Mouse (Mus musculus): Measurements from ENCODE around the gene Togaram1. TPM values are rescaled to one million over a fixed set of nuclear protein-coding genes. Genes with fewer than 3 reads are reported as not detected.

Gene Togaram1
- polyA plus RNA-seq, 1 experiment, result 3.5 TPM

- peaks cover 8% of the 10 kb centered on the region for H3K36me3 ChIP-seq (ENCODE audit: control insufficient read depth, insufficient read depth)
Measured at GRCm38 (mm10) chr12:64976191-64976590, 10.6 kb downstream of the Togaram1 start.

GRCm38 (mm10) chr12:64977518-64977917, 11.9 kb downstream of the Togaram1 start:
- Histone ChIP-seq H3K4me3 (no peak overlapping the region), H3ac (ENCODE audit: control insufficient read depth, insufficient read length) (no peak overlapping the region), H3K36me3 (ENCODE audit: control insufficient read depth, insufficient read depth) (peaks cover 19% of the 10 kb centered on the region), H3K27me3 (ENCODE audit: control insufficient read depth, insufficient read depth, insufficient read length) (no peaks in the 10 kb centered on the region), H3K4me2 (ENCODE audit: low read depth) (no peak overlapping the region), H3K79me2 (ENCODE audit: control insufficient read depth, insufficient read depth) (peaks cover 43% of the 10 kb centered on the region)
- TF ChIP-seq E2F4 (IDR thresholded peaks at IDR 0.05; ENCODE audit: insufficient read depth), result no peak
- TF ChIP-seq POLR2A (IDR thresholded peaks at IDR 0.05; ENCODE audit: insufficient read length, low read depth), result no peak
- no peak for TF ChIP-seq MAX (IDR thresholded peaks at IDR 0.05; ENCODE audit: low read depth)
- no peak for TF ChIP-seq TCF12 (IDR thresholded peaks at IDR 0.05; ENCODE audit: insufficient read depth, poor library complexity, severe bottlenecking)
- no peak for TF ChIP-seq POLR2AphosphoS2 (IDR thresholded peaks at IDR 0.05; ENCODE audit: insufficient read length, low read depth)
- no peak for TF ChIP-seq REST (IDR thresholded peaks at IDR 0.05; ENCODE audit: insufficient read depth, insufficient read length)
- no peak for TF ChIP-seq CEBPB (IDR thresholded peaks at IDR 0.05; ENCODE audit: insufficient read depth, poor library complexity, severe bottlenecking)
- TF ChIP-seq USF1 (IDR thresholded peaks at IDR 0.05; ENCODE audit: low read depth), result no peak
- no peak for TF ChIP-seq MYOD1 (IDR thresholded peaks at IDR 0.05; ENCODE audit: control insufficient read depth in 1 of 3, insufficient read length in 2 of 3, low read depth in 2 of 3)
- TF ChIP-seq SRF (IDR thresholded peaks at IDR 0.05; ENCODE audit: control insufficient read depth, insufficient read length, low read depth), result no peak
- no peak for TF ChIP-seq MYOG (IDR thresholded peaks at IDR 0.05; ENCODE audit: control insufficient read depth in 1 of 3, insufficient read depth in 1 of 3, insufficient read length in 2 of 3, low read depth in 2 of 3)
- no peak for TF ChIP-seq TCF3 (IDR thresholded peaks at IDR 0.05; ENCODE audit: insufficient read length, low read depth)

More at GRCm38 (mm10) chr12:64976191-64976590, 10.6 kb downstream of the Togaram1 start:
- no peaks in the 10 kb centered on the region for H3K27me3 ChIP-seq (ENCODE audit: control insufficient read depth, insufficient read depth, insufficient read length)
- no peak overlapping the region for H3ac ChIP-seq (ENCODE audit: control insufficient read depth, insufficient read length)
- TF ChIP-seq E2F4 (IDR thresholded peaks at IDR 0.05; ENCODE audit: insufficient read depth) (no peak), MAX (IDR thresholded peaks at IDR 0.05; ENCODE audit: low read depth) (no peak), USF1 (IDR thresholded peaks at IDR 0.05; ENCODE audit: low read depth) (no peak), CEBPB (IDR thresholded peaks at IDR 0.05; ENCODE audit: insufficient read depth, poor library complexity, severe bottlenecking) (no peak), POLR2A (IDR thresholded peaks at IDR 0.05; ENCODE audit: insufficient read length, low read depth) (no peak), MYOG (IDR thresholded peaks at IDR 0.05; ENCODE audit: control insufficient read depth in 1 of 3, insufficient read depth in 1 of 3, insufficient read length in 2 of 3, low read depth in 2 of 3) (no peak)
- H3K4me3 ChIP-seq, result no peak overlapping the region
- no peak overlapping the region for H3K4me2 ChIP-seq (ENCODE audit: low read depth)
- H3K79me2 ChIP-seq (ENCODE audit: control insufficient read depth, insufficient read depth), result peaks cover 55% of the 10 kb centered on the region

GRCm38 (mm10) chr12:65007725-65008124, 42.1 kb downstream of the Togaram1 start:
- H3K4me3 ChIP-seq, result no peak overlapping the region
- no peaks in the 10 kb centered on the region for H3K79me2 ChIP-seq (ENCODE audit: control insufficient read depth, insufficient read depth)
- TF ChIP-seq E2F4 (IDR thresholded peaks at IDR 0.05; ENCODE audit: insufficient read depth) (no peak), CEBPB (IDR thresholded peaks at IDR 0.05; ENCODE audit: insufficient read depth, poor library complexity, severe bottlenecking) (no peak), MYOD1 (IDR thresholded peaks at IDR 0.05; ENCODE audit: control insufficient read depth in 1 of 3, insufficient read length in 2 of 3, low read depth in 2 of 3) (no peak), USF1 (IDR thresholded peaks at IDR 0.05; ENCODE audit: low read depth) (no peak), SRF (IDR thresholded peaks at IDR 0.05; ENCODE audit: control insufficient read depth, insufficient read length, low read depth) (no peak), MAX (IDR thresholded peaks at IDR 0.05; ENCODE audit: low read depth) (no peak), REST (IDR thresholded peaks at IDR 0.05; ENCODE audit: insufficient read depth, insufficient read length) (no peak)
- no peak overlapping the region for H3ac ChIP-seq (ENCODE audit: control insufficient read depth, insufficient read length)
- H3K36me3 ChIP-seq (ENCODE audit: control insufficient read depth, insufficient read depth), result peaks cover 55% of the 10 kb centered on the region
- no peak overlapping the region for H3K4me2 ChIP-seq (ENCODE audit: low read depth)
- H3K27me3 ChIP-seq (ENCODE audit: control insufficient read depth, insufficient read depth, insufficient read length), result no peaks in the 10 kb centered on the region

- no peak overlapping the region for H3K4me3 ChIP-seq
- no peak overlapping the region for H3ac ChIP-seq (ENCODE audit: control insufficient read depth, insufficient read length)
- H3K4me2 ChIP-seq (ENCODE audit: low read depth), result no peak overlapping the region
- no peaks in the 10 kb centered on the region for H3K27me3 ChIP-seq (ENCODE audit: control insufficient read depth, insufficient read depth, insufficient read length)
- no peaks in the 10 kb centered on the region for H3K79me2 ChIP-seq (ENCODE audit: control insufficient read depth, insufficient read depth)
- no peaks in the 10 kb centered on the region for H3K36me3 ChIP-seq (ENCODE audit: control insufficient read depth, insufficient read depth)
- TF ChIP-seq REST (IDR thresholded peaks at IDR 0.05; ENCODE audit: insufficient read depth, insufficient read length) (no peak), SRF (IDR thresholded peaks at IDR 0.05; ENCODE audit: control insufficient read depth, insufficient read length, low read depth) (no peak), MYOG (IDR thresholded peaks at IDR 0.05; ENCODE audit: control insufficient read depth in 1 of 3, insufficient read depth in 1 of 3, insufficient read length in 2 of 3, low read depth in 2 of 3) (no peak), USF1 (IDR thresholded peaks at IDR 0.05; ENCODE audit: low read depth) (no peak), POLR2A (IDR thresholded peaks at IDR 0.05; ENCODE audit: insufficient read length, low read depth) (no peak), POLR2AphosphoS2 (IDR thresholded peaks at IDR 0.05; ENCODE audit: insufficient read length, low read depth) (no peak), MAX (IDR thresholded peaks at IDR 0.05; ENCODE audit: low read depth) (no peak), CEBPB (IDR thresholded peaks at IDR 0.05; ENCODE audit: insufficient read depth, poor library complexity, severe bottlenecking) (no peak), TCF3 (IDR thresholded peaks at IDR 0.05; ENCODE audit: insufficient read length, low read depth) (no peak), TCF12 (IDR thresholded peaks at IDR 0.05; ENCODE audit: insufficient read depth, poor library complexity, severe bottlenecking) (no peak), MYOD1 (IDR thresholded peaks at IDR 0.05; ENCODE audit: control insufficient read depth in 1 of 3, insufficient read length in 2 of 3, low read depth in 2 of 3) (no peak), E2F4 (IDR thresholded peaks at IDR 0.05; ENCODE audit: insufficient read depth) (no peak)
Measured at GRCm38 (mm10) chr12:65022842-65023241, 57.2 kb downstream of the Togaram1 start.

GRCm38 (mm10) chr12:65035839-65036189, 70.2 kb downstream of the Togaram1 start:
- peak overlapping the region; percentile 68 for H3K4me3 ChIP-seq
- peaks cover 1% of the 10 kb centered on the region for H3K36me3 ChIP-seq (ENCODE audit: control insufficient read depth, insufficient read depth)
- peak overlapping the region; percentile 68 for H3ac ChIP-seq (ENCODE audit: control insufficient read depth, insufficient read length)
- no peaks in the 10 kb centered on the region for H3K27me3 ChIP-seq (ENCODE audit: control insufficient read depth, insufficient read depth, insufficient read length)
- no peak for TF ChIP-seq TCF12 (IDR thresholded peaks at IDR 0.05; ENCODE audit: insufficient read depth, poor library complexity, severe bottlenecking)
- no peak for TF ChIP-seq MAX (IDR thresholded peaks at IDR 0.05; ENCODE audit: low read depth)
- no peak for TF ChIP-seq REST (IDR thresholded peaks at IDR 0.05; ENCODE audit: insufficient read depth, insufficient read length)
- no peak for TF ChIP-seq POLR2AphosphoS2 (IDR thresholded peaks at IDR 0.05; ENCODE audit: insufficient read length, low read depth)
- no peak for TF ChIP-seq USF1 (IDR thresholded peaks at IDR 0.05; ENCODE audit: low read depth)
- no peak for TF ChIP-seq SRF (IDR thresholded peaks at IDR 0.05; ENCODE audit: control insufficient read depth, insufficient read length, low read depth)
- H3K4me2 ChIP-seq (ENCODE audit: low read depth), result peak overlapping the region; percentile 57
- peaks cover 45% of the 10 kb centered on the region for H3K79me2 ChIP-seq (ENCODE audit: control insufficient read depth, insufficient read depth)
